Comparison of ENCODE assay signal across 18 mouse cellular contexts in the genomic region with DNA sequence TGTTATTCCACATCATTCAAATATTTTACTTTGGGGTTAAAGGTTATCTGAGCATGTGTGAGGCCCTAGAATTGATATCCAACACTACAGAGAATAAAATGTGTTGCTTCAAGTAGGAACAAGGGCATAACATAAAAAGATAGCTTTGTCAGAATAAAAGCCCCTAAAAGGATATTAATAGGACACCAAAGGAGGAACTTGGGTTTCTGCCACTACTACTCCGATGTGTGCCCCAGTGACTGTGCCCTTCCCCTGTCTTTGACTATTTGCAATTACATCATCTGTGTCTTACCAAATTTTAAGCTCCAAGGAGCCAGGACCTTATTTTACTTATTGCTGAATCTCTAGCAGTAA. TPM values are rescaled to one million over a fixed set of nuclear protein-coding genes. Genes with fewer than 3 reads are reported as not detected.
DNase-seq lines count a peak whose midpoint lies in the region; ATAC-seq lines count a peak whose summit lies in the region.
"Had no signal": no experiment of that assay in that cellular context is flagged by ENCODE, and none has a peak within 500 bp of the region (broad histone marks: within the 10 kb centered on the region; RNA-seq: fewer than 3 reads in every experiment).

No protein-coding gene starts in this region.

- 25% methylated on average over 1 of the region's 1 CpGs for WGBS in liver, embryonic 13.5 days (ENCODE audit: insufficient replicate concordance)

- no peak overlapping the region for H3K27ac ChIP-seq in liver, embryonic 13.5 days
- H3K27ac ChIP-seq: embryonic facial prominence, embryonic 15.5 days; midbrain, embryonic 12.5 days had no signal

- H3K9me3 ChIP-seq in liver, embryonic 13.5 days (replicated peaks), result no peaks in the 10 kb centered on the region
- H3K9me3 ChIP-seq: embryonic facial prominence, embryonic 15.5 days; liver, embryonic 15.5 days; midbrain, embryonic 12.5 days had no signal

- ATAC-seq in CD4-positive, CD25-positive, alpha-beta regulatory T cell, adult 4 months, result no peak
- no peak for ATAC-seq in liver, embryonic 13.5 days (ENCODE audit: low read depth)
- ATAC-seq in common myeloid progenitor, adult 5-6 weeks (replicated peaks; ENCODE audit: low read depth, poor library complexity, severe bottlenecking), result peak; percentile 59
- peak; percentile 22; the same call in 1 of the 2 replicates for ATAC-seq in neutrophil, adult 5-6 weeks (ENCODE audit: extremely low read depth, insufficient number of reproducible peaks, low FRiP score, poor library complexity, severe bottlenecking)
- ATAC-seq: forebrain, postnatal 0 days had no signal

- H3K4me1 ChIP-seq in liver, embryonic 13.5 days (replicated peaks), result peaks cover 19% of the 10 kb centered on the region

- peak; percentile 8 for DNase-seq in CD4-positive, CD25-positive, alpha-beta regulatory T cell, adult 2 months (ENCODE audit: low read depth, low spot score)
- DNase-seq in liver, embryonic 13.5 days, result no peak
- DNase-seq in liver, result no peak
- no peak for DNase-seq in frontal cortex, postnatal 36 days (ENCODE audit: low spot score in 2 of 2)
- DNase-seq in layer of hippocampus, postnatal 25 days (ENCODE audit: extremely low spot score in 1 of 2, low spot score in 1 of 2), result no peak
- DNase-seq: adrenal gland, postnatal 10 days; forebrain, postnatal 0 days; gastrocnemius, postnatal 14 days; heart, postnatal 14 days; kidney, adult 11 months had no signal

- peak overlapping the region; percentile 89; the same call in 1 of the 2 replicates for H3K9ac ChIP-seq in liver, embryonic 13.5 days

- no peak overlapping the region for H3K4me3 ChIP-seq in liver, embryonic 13.5 days (replicated peaks)

- peak overlapping the region; percentile 87 for H3K4me2 ChIP-seq in liver, embryonic 13.5 days

- peaks cover 23% of the 10 kb centered on the region for H3K36me3 ChIP-seq in liver, embryonic 13.5 days

- H3K27me3 ChIP-seq in liver, embryonic 13.5 days, result no peaks in the 10 kb centered on the region
- H3K27me3 ChIP-seq: embryonic facial prominence, embryonic 15.5 days; liver, embryonic 15.5 days; midbrain, embryonic 12.5 days had no signal

RNA-seq across cellular contexts. Expression of a gene that starts 1.5 kb away (rescaled TPM):
- polyA plus RNA-seq in CD4-positive, CD25-positive, alpha-beta regulatory T cell, adult 4 months (2017; shearing (Covaris generic)), result 1,000 to 10,000 TPM; 1,358 to 1,362 TPM
- polyA plus RNA-seq in liver, embryonic 13.5 days (2015; fragmentation: Nextera tagmentation; extraction: Ambion mirVana), result 964 and 1,016 TPM in 2 replicates
- 1,324 and 1,346 TPM in 2 replicates for total RNA-seq in common myeloid progenitor, adult 5-6 weeks (2017)
- 603 and 627 TPM in 2 replicates for total RNA-seq in neutrophil, adult 5-6 weeks (2017)
- 100 to 1,000 TPM; 414 to 516 TPM for total RNA-seq in layer of hippocampus, postnatal 25 days (2021)

RNA-seq across cellular contexts. Expression of a gene that starts 1.7 kb away (rescaled TPM):
- 1 to 10 TPM; 2.0 to 4.6 TPM for polyA plus RNA-seq in CD4-positive, CD25-positive, alpha-beta regulatory T cell, adult 4 months (2017; shearing (Covaris generic))
- polyA plus RNA-seq in liver, embryonic 13.5 days (2015; fragmentation: Nextera tagmentation; extraction: Ambion mirVana), result 0.05 and 0.07 TPM in 2 replicates
- total RNA-seq in common myeloid progenitor, adult 5-6 weeks (2017), result 0.37 TPM in 1 of 2 replicates, not detected in the other
- total RNA-seq in neutrophil, adult 5-6 weeks (2017), result 1.3 TPM in 1 of 2 replicates, not detected in the other
- total RNA-seq in layer of hippocampus, postnatal 25 days (2021), result under 1 TPM in 1 of 2 experiments, not detected in 1; 0.19 TPM
- total RNA-seq: forebrain, postnatal 0 days; gastrocnemius, postnatal 14 days; heart, postnatal 14 days had no signal
- polyA plus RNA-seq: large intestine, adult 2 months; small intestine, adult 2 months had no signal

RNA-seq across cellular contexts. Expression of a gene that starts 23.2 kb away (rescaled TPM):
- polyA plus RNA-seq in CD4-positive, CD25-positive, alpha-beta regulatory T cell, adult 4 months (2017; shearing (Covaris generic)), result 10 to 100 TPM; 50.8 to 59.8 TPM
- polyA plus RNA-seq in liver, embryonic 13.5 days (2015; fragmentation: Nextera tagmentation; extraction: Ambion mirVana), result 29.3 and 32.5 TPM in 2 replicates
- 76.5 and 76.8 TPM in 2 replicates for total RNA-seq in common myeloid progenitor, adult 5-6 weeks (2017)
- 34.1 and 35.9 TPM in 2 replicates for total RNA-seq in neutrophil, adult 5-6 weeks (2017)
- 10 to 100 TPM; 34.0 to 34.5 TPM for total RNA-seq in layer of hippocampus, postnatal 25 days (2021)

RNA-seq across cellular contexts. Expression of a gene that starts 34.6 kb away (rescaled TPM):
- 10 to 100 TPM; 29.4 to 45.3 TPM for polyA plus RNA-seq in CD4-positive, CD25-positive, alpha-beta regulatory T cell, adult 4 months (2017; shearing (Covaris generic))
- polyA plus RNA-seq in liver, embryonic 13.5 days (2015; fragmentation: Nextera tagmentation; extraction: Ambion mirVana), result 25.0 and 29.8 TPM in 2 replicates
- 40.4 and 59.4 TPM in 2 replicates for total RNA-seq in common myeloid progenitor, adult 5-6 weeks (2017)
- 35.8 and 40.6 TPM in 2 replicates for total RNA-seq in neutrophil, adult 5-6 weeks (2017)
- 1 to 10 TPM; 3.8 to 6.1 TPM for total RNA-seq in layer of hippocampus, postnatal 25 days (2021)

Comparison
In these comparisons a context has a peak if more than half of its experiments do, and no peak if none do; other contexts are left out.
1. ATAC-seq: peak in common myeloid progenitor, adult 5-6 weeks (single experiment) and neutrophil, adult 5-6 weeks (single experiment); none in CD4-positive, CD25-positive, alpha-beta regulatory T cell, adult 4 months (single experiment) and liver, embryonic 13.5 days (single experiment).